Mouse (Mus musculus) skeletal muscle tissue, adult 2 months (tissue): Measurements from ENCODE around the gene Mybpc3.
"Not testable (repeated sequence)": the region's sequence is repeated elsewhere in the genome, so short reads cannot be mapped to it uniquely, and the experiment has no call there.

Experiments
- DNase-seq: peaks from one replicate; pipeline ENCODE4 v3.0.0-alpha.2; 2012; ENCODE audit warnings: low read depth, low spot score

Gene Mybpc3

DNA sequence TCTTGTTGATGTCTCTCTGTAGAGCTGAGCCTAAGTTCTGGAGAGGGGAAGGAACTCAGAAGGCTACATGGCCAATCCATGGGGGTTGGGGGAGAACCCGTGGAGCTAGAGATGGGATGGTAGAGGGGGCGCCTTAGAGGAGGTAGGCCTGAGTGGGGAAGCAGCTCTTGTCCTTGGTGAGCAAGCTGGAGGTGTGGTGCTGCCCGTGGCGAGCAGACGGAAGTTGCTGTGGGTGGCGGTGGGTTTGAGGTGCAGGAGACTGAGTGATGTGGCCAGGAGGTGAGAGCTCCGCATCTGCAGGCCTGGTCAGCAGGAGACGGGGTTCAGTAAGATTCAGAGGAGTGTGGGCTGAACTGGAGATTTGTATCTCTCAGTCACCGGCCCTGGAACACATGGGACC lies 30.5 kb upstream of the Mybpc3 start:
- no peak for DNase-seq

DNA sequence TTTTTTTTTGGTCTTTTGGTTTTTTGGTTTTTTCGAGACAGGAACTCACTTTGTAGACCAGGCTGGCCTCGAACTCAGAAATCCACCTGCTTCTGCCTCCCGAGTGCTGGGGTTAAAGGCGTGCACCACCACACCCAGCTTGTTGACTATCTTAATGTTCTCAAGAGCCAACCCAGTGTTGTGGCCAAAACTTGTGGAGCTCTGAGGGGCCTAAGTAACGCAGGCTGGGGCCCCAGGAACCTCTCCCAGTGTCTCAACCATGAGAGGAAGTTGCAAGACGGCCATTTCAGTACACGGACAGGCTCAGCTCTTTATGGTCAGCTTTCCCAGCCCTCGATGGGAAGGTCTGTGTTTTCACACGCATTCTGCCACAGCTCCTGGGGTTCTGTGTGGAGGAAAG lies 29.0 kb upstream of the Mybpc3 start:
- no peak for DNase-seq

DNA sequence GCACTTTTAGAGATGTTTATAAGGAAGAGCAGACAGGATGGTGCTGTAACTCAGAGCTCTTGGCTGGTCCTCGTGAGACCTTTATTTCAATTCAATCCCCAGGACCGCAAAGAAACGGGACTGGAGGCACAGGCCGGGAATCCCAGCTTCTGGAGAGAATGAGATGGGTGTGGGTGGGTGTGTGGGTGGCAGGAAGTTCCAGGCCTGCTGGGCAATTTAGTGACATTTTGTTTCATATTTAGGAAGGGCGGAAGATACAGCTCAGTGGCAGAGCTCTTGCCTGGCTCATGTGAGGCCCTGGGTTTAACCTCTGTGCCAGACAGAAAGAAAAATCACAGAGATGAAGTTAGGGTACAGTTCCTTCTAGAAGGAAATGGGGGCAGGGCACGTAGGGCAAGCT lies 27.7 kb upstream of the Mybpc3 start:
- no peak for DNase-seq

DNA sequence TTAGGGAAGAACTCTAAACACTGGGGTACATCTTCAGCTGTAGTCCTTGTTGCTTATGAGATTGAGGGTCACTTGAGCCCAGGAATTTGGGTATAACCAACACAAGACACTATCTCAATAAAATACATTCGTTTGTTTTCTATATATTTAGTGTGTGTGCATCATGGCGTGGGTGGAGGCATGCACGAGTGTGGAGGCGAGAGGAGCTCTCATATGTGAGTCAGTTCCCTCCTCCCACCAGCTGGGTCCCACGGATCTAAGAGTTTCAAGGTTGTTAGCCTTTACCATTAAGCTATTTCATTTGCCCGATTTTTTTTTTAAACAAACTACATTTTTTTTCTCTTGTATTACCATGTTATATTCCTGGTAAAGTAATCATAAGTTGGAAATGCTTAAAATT lies 27.1 kb upstream of the Mybpc3 start:
- no peak for DNase-seq

DNA sequence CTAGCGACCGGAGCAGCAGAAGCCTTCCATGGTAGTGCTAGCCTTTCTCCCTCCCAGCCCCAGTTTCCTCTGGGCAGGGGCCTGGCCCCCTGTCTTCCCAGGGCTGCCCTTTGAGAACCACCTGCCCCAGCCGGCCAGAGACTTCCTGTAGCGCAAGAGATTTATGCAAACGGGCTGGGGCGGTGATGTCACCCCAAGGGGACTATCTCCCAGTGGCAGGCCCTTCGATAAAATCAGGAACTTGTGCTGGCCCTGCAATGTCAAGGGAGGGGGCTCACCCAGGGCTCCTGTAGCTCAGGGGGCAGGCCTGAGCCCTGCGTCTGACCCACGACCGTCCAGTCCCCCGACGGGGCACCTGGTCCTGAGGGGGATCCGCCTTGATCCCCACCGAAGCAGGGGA lies 21.4 kb upstream of the Mybpc3 start:
- no peak for DNase-seq

DNA sequence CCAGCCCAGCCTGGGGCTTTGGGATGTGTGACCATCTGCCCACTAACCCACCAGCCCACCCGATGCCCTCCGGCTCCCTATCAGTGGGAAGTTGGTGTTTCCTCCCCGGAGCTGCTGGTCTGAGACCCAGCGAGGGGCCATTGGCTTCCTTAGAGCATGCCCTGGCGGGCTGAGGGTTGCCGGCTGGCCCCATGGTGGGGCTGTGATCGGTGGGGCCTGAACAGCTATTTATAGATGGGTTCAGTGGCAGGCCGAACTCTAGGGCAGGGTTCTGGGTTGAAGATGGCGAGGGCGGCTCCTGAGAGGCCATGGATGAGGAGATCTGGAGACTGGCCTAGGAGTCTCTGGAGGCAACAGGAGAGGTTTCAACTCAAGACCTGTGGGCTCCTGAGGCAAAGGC lies 20.9 kb upstream of the Mybpc3 start:
- no peak for DNase-seq

DNA sequence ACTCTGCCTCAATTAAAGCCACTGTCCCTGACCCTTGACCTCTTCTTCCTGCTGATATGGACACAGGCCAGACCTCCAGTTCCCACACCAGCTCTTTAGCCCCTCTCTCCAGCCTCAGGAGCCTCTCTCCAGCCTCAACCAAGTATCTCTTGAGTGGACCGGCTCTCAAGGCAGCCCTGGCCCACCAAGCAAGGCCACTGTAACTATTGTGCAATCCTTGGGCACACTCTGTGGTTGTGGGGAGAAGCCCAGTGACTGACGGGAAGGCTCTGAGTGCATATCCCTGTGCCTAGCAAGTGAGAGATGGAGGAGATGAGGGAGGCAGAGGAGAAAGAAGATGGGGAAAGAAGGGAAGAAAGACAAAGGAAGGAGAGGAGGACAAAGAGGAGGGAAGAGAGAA lies 19.8 kb upstream of the Mybpc3 start:
- no peak for DNase-seq

DNA sequence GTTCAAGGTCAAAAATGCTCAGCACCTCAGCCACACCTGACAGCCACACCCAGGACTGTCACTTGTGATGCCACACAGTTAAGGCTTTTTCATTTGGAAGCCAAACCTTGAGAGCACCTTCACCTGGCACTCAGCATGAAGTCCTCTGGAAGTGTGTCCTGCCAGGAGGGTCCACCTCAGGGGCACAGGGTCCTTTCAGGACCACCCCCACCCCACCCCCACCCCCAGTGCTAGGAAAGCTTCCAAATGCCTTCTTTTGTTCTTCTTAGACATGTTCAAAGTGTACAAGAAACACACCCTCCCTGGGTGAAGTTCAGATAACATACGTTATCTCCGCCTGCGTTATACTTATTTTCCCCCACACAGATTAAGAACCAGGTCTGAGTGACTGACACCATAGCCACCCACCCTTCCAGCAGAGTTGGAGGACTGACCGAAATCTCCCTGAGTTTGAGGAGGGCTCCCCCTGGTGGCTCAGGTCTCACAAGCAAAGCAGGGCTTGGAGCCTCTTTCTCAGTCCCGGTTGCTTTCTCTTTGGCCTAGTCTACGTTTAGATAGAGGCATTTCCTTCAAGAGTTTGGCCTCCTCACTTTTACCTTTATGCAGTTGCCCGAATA lies 16.7 kb upstream of the Mybpc3 start:
- peak; percentile 87 for DNase-seq

DNA sequence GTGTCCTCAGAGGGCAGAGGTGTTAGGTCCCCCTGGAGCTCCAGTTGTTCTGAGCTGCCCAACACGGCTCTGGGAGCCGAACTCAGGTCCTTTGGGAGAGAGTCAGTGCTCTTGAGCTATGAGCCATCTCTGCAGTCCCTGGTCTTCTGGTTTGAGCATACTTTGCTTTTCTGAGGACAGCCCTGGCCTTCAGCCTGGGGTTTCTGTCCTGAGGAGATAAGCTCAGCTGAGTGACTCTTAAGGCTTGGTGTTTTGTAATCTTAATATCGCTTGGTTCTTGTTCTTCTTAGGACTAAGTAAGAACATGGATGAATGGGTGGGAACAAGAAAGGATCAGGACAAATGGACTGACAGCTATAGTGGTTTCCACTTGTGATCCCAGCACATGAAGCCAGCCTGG lies 9.8 kb upstream of the Mybpc3 start:
- no peak for DNase-seq

DNA sequence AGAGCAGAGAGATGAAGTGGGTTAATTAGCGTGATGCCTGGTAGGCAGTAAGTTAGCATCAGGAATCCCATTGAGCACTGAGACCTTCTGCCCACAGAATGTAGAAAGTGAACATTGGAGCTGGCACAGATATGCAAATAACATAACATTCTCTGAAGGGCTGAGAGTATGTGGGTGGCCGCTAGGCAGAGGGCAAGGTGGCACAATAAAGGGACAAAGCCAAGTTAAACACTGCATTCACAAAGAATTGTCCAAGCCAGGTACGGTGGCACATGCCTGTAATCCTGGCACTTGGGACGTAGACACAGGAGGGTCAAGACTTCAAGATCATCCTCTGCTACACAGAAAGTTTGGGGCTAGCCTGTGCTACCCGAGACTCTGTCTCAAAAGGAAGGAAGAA lies 8.7 kb upstream of the Mybpc3 start:
- no peak for DNase-seq

DNA sequence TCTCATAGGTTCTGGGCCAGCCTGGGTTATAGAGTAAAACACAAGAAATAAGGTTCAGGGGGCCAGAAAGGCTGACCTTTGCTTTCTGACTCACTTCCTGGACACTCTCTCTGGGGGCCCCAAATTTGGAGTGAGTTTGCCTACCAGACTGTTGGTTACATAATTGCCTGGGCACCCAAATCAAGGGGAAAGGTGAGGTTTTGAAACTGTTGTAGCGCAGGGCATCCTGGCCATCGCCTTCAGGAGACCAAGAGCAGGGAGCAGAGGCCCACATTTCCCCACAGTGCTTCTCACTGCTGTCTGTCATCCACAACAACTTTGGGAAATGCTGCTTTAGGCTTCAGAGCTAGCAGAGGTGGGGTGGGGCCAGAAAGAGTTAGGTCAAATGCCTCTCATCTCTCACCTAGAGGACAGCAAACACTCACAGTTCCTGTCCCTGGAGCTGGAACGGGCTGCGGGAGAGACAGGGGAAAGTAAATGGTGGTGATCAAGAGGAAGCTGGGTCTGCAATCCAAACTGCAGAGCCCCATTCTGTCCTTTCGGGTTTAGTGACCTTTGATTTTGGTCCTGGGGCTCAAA lies 8.0 kb upstream of the Mybpc3 start:
- DNase-seq, result no peak

DNA sequence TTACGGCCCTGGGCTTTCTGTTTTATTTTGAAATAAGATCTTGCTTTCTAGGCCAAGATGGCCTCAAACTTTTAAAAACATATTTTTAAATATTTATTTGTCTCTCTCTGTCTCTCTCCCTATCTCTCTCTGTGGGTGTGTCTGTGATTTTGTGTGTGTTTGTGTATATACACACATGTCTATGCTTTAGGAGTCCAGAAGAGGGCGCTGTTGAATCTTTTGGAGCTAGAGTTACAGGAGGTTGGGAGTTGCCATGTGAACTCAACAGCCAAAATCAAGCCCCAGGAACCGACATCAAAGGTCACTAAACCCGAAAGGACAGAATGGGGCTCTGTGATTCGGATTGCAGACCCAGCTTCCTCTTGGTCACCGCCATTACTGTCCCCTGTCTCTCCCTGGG lies 7.5 kb upstream of the Mybpc3 start:
- DNase-seq, result no peak

DNA sequence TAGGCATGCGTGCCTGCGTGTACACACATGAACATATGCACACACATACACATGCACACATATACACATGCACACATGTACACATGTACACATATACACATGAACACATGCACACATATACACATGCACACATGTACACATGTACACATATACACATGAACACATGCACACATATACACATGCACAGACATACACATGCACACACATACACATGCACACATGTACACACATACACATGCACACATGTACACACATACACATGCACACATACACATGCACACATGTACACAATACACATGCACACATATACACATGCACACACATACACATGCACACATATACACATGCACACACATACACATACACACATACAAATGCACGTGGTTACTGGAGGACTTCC lies 6.1 kb upstream of the Mybpc3 start:
- DNase-seq, result not testable (repeated sequence)

DNA sequence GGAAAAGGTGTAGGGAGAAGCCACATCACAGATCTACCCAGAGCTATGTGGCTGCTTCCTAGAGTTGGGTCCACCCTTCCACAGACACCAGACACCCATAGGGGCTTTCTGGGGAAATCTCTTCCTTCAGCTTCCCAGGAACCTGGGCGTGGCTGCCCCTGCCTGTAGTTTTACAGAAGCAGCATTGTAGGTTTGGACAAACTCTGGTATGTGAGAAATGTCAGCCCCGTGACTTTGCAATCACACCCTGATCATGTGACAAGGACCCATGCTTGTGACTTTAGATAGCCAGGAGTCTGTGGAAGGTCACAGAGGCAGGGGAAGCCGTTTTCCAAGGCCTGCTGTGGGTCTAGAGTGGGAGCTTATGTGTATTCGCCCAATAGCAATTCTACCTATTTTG lies 5.5 kb upstream of the Mybpc3 start:
- no peak for DNase-seq

DNA sequence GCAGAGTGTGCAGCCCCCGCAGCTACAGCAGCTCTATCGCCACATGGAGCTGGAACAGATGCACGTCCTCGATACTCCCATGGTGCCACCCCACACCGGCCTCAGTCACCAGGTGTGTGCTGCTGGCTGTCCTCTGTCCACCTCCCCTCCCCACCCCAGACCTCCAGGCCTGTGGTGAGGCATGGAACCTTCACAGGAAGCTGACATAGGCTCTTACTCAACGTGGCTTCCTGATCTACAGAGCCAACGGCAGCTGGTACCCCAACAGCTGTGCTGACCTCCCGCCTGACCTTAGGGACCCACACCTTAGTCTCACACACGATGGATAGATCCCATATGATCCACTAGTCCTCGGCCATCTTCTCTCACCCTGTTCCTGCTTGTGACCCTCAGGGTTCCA lies 4.6 kb upstream of the Mybpc3 start:
- no peak for DNase-seq

DNA sequence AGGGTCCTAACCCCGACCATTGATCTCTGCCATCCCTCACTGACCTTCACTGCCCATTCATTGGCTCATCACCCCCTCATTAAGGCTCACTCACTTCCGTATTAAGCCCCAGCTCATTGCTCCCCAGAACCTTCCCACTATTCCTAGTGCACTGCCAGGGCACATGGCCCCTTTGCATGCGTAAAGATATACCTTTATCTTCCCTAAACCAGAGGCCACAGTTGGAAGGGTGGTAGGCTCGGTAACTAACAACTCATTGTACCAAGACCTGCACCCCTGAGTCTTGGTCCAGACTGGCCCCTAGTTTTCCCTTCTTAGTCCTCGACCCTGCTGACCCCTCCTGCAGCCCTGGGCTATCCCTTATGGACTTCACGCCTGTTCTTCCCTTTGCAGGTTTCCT lies 4.1 kb upstream of the Mybpc3 start:
- no peak for DNase-seq

DNA sequence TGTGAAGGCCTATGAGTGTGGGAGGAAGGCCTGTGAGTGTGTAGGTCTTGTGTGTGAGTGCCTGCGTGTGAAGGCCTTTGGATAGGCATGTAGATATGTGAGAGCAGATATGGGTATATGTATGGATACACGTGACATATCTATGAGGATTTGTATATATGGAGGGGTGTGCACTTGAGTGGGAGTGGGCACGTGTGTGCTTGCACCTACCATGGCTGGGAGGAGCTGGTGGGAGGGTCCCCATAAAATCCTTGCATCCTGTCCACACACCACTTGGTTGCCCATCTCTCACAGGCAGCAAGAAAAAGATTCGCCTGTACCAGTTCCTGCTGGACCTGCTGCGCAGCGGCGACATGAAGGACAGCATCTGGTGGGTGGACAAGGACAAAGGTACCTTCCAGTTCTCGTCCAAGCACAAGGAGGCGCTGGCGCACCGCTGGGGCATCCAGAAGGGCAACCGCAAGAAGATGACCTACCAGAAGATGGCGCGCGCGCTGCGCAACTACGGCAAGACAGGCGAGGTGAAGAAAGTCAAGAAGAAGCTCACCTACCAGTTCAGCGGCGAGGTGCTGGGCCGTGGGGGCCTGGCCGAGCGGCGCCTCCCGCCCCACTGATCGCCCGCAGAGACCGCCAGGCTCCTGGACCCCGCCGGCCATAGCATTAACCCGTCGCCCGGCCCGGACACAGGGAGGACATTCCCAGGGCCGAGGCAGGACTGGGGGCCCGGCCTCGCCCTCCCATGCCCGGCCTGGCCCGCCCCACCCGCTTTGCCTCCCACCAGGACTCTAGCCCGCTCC lies 3.0 kb upstream of the Mybpc3 start:
- peak; percentile 92 for DNase-seq

DNA sequence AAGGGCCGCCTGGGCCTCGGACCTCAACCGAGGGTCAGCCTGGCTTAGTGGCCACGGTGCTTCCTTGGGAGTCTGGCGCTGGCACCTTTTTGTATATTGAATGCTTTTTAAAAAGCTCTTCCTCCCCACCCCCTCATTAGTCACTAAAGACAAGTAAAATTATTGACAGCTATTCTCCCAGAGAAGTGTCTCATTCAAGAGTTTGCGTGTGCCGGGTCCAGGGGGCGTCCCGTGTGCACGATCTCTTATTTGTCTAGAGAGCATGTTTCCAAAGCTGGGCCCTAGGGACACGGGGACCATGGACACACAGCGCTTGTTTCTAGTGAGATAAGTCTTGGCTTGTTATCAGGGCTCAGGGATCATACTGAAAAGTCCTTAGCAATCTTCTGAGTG lies 2.4 kb upstream of the Mybpc3 start:
- DNase-seq, result no peak

DNA sequence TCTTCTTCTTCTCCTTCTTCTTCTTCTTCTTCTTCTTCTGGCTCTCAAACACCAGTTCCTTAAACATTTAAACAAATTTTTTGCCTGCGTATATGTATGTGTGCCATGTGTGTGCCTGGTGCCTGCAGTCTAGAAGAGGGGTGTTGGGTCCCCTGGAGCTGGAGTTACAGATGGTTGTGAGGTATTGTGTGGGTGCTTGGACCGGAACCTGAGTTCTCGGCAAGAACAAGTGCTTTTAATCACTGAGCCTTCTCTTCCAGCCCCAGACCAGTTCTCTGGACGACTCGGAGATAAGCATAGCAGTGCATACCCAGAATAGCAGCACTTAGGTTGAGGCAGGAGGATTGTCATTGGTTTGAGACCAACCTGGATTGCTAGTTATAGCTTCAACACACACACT lies 1.1 kb upstream of the Mybpc3 start:
- DNase-seq, result no peak

DNA sequence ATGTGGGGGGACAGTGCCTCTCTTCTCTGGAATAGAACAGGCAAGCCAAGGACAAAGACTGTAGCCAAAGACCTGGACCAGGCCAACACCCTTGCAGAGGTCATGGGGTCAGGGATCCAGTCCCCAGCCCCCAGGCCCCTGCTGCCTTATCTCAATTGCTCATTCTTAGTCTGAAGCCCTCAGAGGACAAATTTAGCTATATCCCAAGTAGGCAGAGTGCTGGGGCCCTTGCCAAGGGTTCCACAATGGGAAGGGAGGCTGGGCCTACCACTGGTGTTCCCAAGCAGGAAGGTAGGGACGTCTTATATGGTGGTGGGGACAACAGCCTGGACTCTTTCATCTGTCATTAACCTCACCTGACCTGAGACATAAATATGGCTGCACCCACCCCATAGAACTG lies 703 bp downstream of the Mybpc3 start:
- DNase-seq, result no peak

DNA sequence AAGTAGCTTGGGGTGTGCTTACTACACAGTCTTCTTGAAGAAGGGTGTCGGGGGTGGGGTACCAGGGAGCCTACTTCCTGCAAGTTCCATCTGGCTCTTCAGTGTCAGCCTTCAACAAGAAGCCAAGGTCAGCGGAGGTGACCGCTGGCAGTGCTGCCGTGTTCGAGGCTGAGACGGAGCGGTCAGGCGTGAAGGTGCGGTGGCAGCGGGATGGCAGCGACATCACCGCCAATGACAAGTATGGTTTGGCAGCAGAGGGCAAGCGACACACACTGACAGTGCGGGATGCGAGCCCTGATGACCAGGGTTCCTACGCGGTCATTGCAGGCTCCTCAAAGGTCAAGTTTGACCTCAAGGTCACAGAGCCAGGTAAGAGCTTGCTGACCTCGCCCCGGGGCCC lies 1.1 kb downstream of the Mybpc3 start:
- DNase-seq, result no peak

DNA sequence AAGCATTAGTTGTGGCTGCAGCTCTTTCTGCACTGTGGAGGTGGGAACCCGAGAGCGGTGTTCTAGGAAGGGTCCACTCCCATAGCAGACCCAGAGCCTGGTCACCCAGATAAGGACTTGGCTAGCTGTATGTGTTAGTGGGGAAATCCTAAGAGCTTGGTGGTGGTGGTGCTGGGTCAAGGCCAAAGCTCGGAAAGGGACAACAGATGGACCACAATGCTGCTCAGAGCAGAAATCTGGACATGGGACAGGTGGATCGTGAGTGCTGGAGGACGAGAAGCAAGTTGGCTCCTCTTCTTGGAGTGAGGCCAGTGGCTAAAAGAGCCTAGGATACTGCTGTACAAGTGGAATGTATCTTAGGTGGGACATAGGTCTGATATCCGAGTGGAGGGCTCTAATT lies 1.6 kb downstream of the Mybpc3 start:
- no peak for DNase-seq

DNA sequence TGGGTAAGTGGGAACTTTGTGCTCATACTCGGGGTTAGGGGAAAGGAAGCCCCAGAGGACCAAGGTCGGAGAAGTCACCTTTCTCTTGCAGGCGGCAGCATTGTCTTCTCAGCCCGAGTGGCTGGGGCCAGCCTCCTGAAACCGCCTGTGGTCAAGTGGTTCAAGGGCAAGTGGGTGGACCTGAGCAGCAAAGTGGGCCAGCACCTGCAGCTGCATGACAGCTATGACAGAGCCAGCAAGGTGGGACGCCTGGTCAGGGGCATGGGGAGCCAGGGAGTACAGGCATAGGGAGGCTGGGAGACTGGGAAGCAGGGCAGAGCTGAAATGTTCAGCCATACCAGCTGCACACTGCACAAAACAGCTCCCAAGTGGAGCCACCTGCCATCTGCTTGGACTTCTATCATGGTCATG lies 2.3 kb downstream of the Mybpc3 start:
- no peak for DNase-seq
